Mouse (Mus musculus) frontal cortex, postnatal 10 days (tissue): ENCODE measurements around the gene Olfr316.
"Not testable (repeated sequence)": the region's sequence is repeated elsewhere in the genome, so short reads cannot be mapped to it uniquely, and the experiment has no call there.

ENCODE experiments used
- DNase-seq, 2 experiments: peaks; one replicate each; pipeline ENCODE4 v3.0.0; 2022; ENCODE audit warnings: low spot score in 2 of 2, mixed read lengths in 1 of 2

Olfr316 gene

GRCm38 (mm10) chr11:58752434-58752833 lies at the start of gene Olfr316:
Gene Olfr316 (plus strand): TSS chr11:58752734.
- no peak for DNase-seq

GRCm38 (mm10) chr11:58709086-58709485 lies 43.4 kb upstream of the Olfr316 start:
- no peak for DNase-seq

DNA sequence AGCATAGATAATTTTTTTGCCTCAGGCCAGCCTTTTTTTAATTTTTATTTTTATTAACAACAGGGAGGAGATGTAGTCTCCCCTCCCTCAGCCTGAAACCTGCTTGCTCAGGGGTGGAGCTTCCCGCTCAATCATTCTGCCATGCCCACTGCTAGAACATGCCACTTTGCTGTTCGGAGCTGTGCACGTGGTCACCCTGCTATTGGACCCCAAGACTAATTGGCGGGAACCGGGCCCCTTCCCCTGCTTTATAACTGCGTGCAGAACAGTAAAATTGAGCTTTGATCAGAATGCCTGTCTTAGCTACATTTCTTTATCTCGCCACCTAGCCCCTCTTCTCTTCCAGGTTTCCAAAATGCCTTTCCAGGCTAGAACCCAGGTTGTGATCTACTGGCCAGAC lies 34.8 kb upstream of the Olfr316 start:
- DNase-seq = not testable (repeated sequence)

DNA sequence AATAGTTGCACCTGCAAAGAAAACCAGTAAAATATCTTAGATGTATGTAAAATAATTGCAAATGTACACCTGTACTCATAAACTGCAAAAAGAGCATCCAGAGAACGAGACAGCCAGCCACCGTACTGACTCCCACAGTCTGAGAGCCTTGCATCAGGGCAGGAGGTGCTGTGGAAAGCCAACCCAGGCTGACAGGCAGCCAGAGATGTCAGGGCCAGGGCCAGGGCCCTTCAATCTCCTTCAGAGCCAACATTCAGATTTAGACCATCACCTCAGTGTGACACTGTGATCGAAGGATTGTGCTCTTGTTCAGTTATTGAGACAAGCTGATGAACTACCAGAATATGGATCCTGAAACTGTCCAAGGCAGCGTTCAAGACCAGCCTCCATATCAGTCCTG lies 32.8 kb upstream of the Olfr316 start:
- DNase-seq = no peak

- no peak for DNase-seq
Observed at GRCm38 (mm10) chr11:58723914-58724313, 28.6 kb upstream of the Olfr316 start, which contains the start of gene Olfr318. Gene Olfr318 (minus strand): TSS chr11:58724014.

DNA sequence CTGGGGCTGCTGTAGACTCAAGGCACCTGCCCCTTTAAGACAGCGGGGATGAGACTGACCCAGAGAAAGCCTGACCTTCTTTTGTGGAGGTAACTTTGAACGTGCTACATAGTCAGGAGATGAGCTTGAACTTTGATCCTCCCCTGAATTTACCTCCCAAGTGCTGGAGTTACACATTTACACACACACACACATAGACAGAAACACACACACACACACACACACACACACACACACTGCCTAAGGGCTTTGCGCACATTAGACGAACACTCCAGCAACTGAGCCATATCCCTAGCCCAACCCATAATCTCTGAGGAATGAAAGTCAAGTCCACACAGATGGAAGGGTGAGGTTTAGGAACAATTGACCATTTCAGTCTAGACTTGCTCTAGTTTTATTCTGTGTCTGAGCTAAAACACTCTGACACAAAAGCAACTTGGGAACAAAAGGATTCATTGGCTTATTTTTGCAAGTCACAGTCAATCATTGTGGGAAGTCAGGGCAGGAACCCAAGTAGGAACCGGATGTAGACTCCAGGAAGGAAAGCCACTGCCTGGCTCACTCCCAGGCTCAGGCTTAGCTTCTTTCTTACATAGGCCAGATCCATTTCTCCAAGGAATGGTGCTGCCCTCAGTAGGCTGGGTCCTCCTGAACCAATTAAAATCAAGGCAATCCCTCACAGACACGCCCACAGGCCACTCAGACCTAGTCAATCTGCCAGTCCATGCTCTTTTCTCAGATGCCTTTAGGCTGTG lies 24.5 kb upstream of the Olfr316 start:
- not testable (repeated sequence) for DNase-seq

- DNase-seq = peak; percentile 16 to 42
Observed at GRCm38 (mm10) chr11:58733372-58733771, 19.2 kb upstream of the Olfr316 start.

- no peak for DNase-seq
Observed at GRCm38 (mm10) chr11:58738792-58739262, 13.7 kb upstream of the Olfr316 start, which contains the start of gene Olfr317. Gene Olfr317 (minus strand): TSS chr11:58739212.

DNA sequence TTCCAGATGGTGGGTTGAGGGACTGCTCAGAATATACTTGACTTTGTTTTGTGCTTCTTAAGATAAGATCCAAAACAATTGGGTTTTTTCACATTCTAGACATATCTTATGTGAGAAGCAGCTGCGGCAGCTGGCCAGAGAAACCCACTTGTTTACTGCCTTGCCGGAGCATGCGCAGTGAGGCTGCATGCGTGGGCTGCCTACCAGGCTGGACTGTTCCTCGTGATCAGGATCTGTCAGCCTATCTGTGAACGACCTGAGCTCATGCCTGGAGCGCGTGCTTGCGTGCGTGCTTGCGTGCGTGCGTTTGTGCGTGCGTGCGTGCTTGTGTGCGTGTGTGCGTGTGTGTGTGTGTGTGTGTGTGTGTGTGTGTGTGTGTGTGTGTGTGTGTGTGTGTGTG lies 1.4 kb upstream of the Olfr316 start:
- peak; percentile 12 to 44 for DNase-seq

DNA sequence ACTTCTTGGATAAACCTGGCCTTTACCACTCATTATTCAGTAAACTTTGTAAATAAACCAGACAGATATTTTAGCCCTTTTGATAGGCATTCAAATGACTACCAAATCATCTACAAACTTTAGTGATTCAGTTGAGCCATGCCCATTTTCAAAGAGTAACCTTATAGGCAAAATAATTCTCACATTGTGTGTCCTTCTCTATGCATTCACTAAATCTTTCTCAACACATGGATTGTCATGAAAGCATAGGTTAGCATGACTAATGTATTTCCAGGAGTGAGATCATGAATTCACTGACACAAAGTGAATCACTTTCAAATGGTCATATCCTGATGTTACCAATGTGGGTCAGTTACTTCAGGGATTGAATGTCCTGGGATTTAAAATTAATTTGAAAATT lies 20.4 kb downstream of the Olfr316 start, which contains the start of gene Olfr315:
Gene Olfr315, plus strand, starts transcription at position 301 of the 400 bp plus-strand sequence.
- no peak for DNase-seq

DNA sequence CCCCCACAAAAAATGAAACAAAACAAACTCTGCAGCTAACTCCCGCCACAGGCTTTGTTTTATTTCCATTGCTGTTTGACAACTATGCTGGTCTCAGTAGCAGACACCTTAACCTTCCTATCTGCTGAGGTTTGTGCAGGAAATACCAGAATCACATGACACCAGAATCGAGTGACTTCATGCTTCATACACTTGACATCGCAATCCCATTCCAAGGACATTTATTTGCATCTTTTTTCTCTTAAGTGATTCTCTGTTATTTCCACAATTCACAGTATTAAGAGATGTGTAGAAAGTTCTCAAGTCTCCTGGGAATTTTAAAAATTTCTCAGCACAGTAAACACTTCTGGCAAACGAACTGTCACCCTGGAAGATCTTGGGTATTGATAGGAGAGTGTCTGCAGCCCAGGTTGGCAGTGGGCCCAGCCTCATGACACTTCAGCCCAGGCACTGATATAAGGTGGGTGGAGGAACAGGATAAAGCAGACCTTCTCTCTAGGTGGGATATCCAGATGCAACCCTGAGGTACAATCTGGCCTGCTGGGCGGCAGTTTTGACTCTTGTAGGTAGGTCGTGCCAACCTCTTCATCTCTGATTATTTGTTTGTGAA lies 30.1 kb downstream of the Olfr316 start, which contains the start of gene Olfr314:
Gene Olfr314, plus strand, starts transcription at position 473 of the 610 bp plus-strand sequence.
- DNase-seq = no peak

DNA sequence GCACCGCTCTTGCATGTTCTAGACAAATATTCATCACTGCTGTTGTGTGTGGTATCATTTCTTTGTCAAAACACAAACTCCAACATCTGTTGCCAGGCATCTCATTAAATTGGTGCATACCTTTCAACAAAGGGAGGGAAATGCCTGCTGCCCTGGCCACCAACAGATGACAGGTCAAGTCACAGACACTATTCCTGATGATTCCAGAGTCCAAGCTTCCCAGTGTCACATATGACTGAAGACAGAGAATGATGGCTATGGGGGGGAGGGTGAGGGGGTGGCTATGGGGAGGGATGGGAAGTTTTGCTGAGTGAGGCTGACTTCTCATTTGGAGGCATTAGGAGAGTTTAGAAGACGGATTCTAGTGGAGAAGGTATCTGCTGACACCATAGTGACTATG lies 31.6 kb downstream of the Olfr316 start:
- DNase-seq = no peak

- no peak for DNase-seq
Observed at GRCm38 (mm10) chr11:58787651-58788050, 35.1 kb downstream of the Olfr316 start.

DNA sequence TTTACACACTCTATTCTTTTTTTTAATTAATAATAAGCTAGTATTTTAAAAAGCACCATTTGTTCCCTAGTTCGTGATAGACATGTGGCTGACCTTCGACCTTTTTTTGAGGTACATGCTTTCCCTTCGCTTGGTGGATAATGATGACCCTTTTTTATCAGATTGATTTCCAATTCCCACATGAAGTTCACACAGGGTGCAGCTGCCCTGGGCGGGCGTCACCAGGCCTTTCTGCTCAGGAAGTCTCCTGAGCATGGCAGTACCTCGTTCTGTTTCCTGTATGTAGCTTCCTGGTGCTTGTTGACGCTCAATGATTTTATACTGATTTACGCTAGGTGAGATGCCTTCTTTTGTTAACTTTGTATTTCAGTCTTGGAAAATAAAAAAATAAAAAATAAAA lies 35.8 kb downstream of the Olfr316 start:
- DNase-seq = no peak

- DNase-seq = no peak
Observed at GRCm38 (mm10) chr11:58789532-58789931, 37.0 kb downstream of the Olfr316 start.

GRCm38 (mm10) chr11:58790053-58790452 lies 37.5 kb downstream of the Olfr316 start:
- DNase-seq = no peak

GRCm38 (mm10) chr11:58790646-58791045 lies 38.1 kb downstream of the Olfr316 start:
- no peak for DNase-seq

- no peak for DNase-seq
Observed at GRCm38 (mm10) chr11:58795856-58796255, 43.3 kb downstream of the Olfr316 start.

DNA sequence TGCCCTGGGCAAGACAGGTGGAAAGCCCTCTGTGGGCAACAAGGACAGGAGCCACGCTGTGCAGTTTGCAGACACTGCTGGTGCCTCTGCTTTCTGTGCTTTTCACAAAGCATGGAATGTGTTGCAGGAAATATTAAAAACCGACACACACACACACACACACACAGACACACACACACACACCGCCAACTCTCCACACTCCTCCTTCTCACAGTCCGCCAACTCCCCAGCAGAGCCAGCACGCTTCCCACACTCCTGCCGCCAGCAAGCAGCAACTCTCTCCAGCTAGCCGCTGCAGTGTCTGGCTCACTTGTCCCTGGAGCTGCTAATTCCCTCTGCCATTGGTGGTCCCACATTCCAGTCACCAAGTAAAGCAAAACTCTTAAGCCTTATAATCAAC lies 44.3 kb downstream of the Olfr316 start:
- peak; percentile 26 to 47 for DNase-seq

DNA sequence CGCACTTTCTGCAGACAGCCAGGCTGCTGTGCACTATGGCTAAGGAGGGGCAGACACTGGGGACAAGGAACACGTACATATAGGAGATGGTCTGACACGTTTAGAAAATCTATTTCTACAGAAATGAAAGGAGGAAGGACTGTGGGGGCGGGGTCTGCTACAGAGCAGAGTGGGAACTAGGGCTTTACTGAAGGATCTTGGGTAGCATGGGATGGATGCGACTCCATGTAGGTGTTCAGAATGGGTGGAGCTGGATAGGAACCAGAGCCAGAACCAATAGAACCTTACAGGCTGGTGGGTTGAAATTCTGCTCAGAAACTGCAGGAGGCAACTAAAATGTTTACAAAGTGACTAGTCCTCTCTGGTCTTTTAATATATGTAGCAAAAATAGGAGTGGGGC lies 47.2 kb downstream of the Olfr316 start:
- no peak for DNase-seq

GRCm38 (mm10) chr11:58801558-58802228 lies 49.2 kb downstream of the Olfr316 start, which contains the start of gene Fam183b:
Gene Fam183b (minus strand): TSS chr11:58801960.
- no peak for DNase-seq

DNA sequence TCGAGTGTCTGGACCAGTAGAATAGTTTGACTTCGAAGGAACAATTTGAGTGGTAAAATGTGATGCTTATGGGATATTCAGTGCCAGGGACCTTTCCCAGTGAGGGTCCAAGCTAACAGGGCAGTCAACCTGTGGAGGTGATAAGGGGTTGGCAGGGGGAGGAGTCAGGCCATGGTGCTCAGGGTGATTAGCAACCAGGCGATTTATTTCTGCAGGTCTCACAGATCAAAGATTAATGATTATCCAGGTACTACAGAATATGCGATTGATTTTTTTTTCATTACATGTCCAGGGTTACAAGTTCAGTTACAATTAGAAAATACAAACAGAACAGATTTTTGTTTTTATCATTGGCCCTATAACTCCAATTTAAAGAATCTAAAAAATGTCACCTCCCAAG lies 51.3 kb downstream of the Olfr316 start:
- DNase-seq = no peak
